Mouse (Mus musculus) thymus, adult 18-20 months (tissue): ENCODE measurements around the gene Frmd4a.

Source experiments
- DNase-seq, 2 experiments: peaks; one replicate each; pipeline ENCODE4 v3.0.0; 2022; ENCODE audit warnings: mixed read lengths in 2 of 2

The Frmd4a gene

GRCm38 (mm10) chr2:4340378-4340777, 322.9 kb downstream of the Frmd4a start:
- no peak for DNase-seq

GRCm38 (mm10) chr2:4341141-4341540, 323.6 kb downstream of the Frmd4a start:
- DNase-seq = no peak

GRCm38 (mm10) chr2:4342005-4342404, 324.5 kb downstream of the Frmd4a start:
- DNase-seq = no peak

GRCm38 (mm10) chr2:4344411-4344810, 326.9 kb downstream of the Frmd4a start:
- no peak for DNase-seq

- DNase-seq = no peak
Observed at GRCm38 (mm10) chr2:4346232-4346631, 328.7 kb downstream of the Frmd4a start.

GRCm38 (mm10) chr2:4346953-4347352, 329.4 kb downstream of the Frmd4a start:
- DNase-seq = no peak

GRCm38 (mm10) chr2:4347782-4348181, 330.3 kb downstream of the Frmd4a start:
- no peak for DNase-seq

- no peak for DNase-seq
Observed at GRCm38 (mm10) chr2:4348509-4348908, 331.0 kb downstream of the Frmd4a start.

- no peak for DNase-seq
Observed at GRCm38 (mm10) chr2:4356812-4357384, 339.4 kb downstream of the Frmd4a start.

GRCm38 (mm10) chr2:4361981-4362834, 344.7 kb downstream of the Frmd4a start:
- DNase-seq = no peak

GRCm38 (mm10) chr2:4364908-4365307, 347.4 kb downstream of the Frmd4a start:
- DNase-seq = no peak

- no peak for DNase-seq
Observed at GRCm38 (mm10) chr2:4368544-4368943, 351.0 kb downstream of the Frmd4a start.

- no peak for DNase-seq
Observed at GRCm38 (mm10) chr2:4370499-4370898, 353.0 kb downstream of the Frmd4a start.

GRCm38 (mm10) chr2:4371341-4371740, 353.8 kb downstream of the Frmd4a start:
- DNase-seq = no peak

GRCm38 (mm10) chr2:4378844-4379243, 361.3 kb downstream of the Frmd4a start:
- no peak for DNase-seq

GRCm38 (mm10) chr2:4380435-4380834, 362.9 kb downstream of the Frmd4a start:
- no peak for DNase-seq

- DNase-seq = no peak
Observed at GRCm38 (mm10) chr2:4380926-4381325, 363.4 kb downstream of the Frmd4a start.

GRCm38 (mm10) chr2:4386468-4386867, 369.0 kb downstream of the Frmd4a start:
- DNase-seq = no peak

- DNase-seq = no peak
Observed at GRCm38 (mm10) chr2:4389330-4389729, 371.8 kb downstream of the Frmd4a start.

- DNase-seq = no peak
Observed at GRCm38 (mm10) chr2:4391091-4391490, 373.6 kb downstream of the Frmd4a start.

GRCm38 (mm10) chr2:4391678-4392085, 374.2 kb downstream of the Frmd4a start:
- no peak for DNase-seq

GRCm38 (mm10) chr2:4393046-4393445, 375.5 kb downstream of the Frmd4a start:
- DNase-seq = no peak

- DNase-seq = no peak
Observed at GRCm38 (mm10) chr2:4394641-4395040, 377.1 kb downstream of the Frmd4a start.

GRCm38 (mm10) chr2:4399721-4400120, 382.2 kb downstream of the Frmd4a start:
- no peak for DNase-seq
